Mouse (Mus musculus) midbrain, embryonic 10.5 days (tissue): ENCODE data around the gene Gm10031. TPM values are rescaled to one million over a fixed set of nuclear protein-coding genes. Genes with fewer than 3 reads are reported as not detected.
"Not testable (repeated sequence)": the region's sequence is repeated elsewhere in the genome, so short reads cannot be mapped to it uniquely, and the experiment has no call there.

Experiments used
- DNase-seq: peaks from one replicate; pipeline ENCODE4 v3.0.0-alpha.2; 2017; ENCODE audit warnings: low spot score
- H3K27ac ChIP-seq: fragments of 300-500 bp; sonication (generic); replicated peaks from 2 replicates; pipeline ENCODE4 v1.5.1; 2016; ENCODE audit warnings: mild to moderate bottlenecking
- H3K27me3 ChIP-seq: fragments of 300-500 bp; sonication (generic); 2 replicates; pipeline ENCODE4 v1.6.1; 2016; ENCODE audit warnings: low read depth, mild to moderate bottlenecking; ENCODE audit not compliant: poor library complexity, severe bottlenecking
- H3K36me3 ChIP-seq: fragments of 300-500 bp; sonication (generic); 2 replicates; pipeline ENCODE4 v1.6.1; 2016; ENCODE audit warnings: mild to moderate bottlenecking, moderate library complexity
- H3K4me1 ChIP-seq: fragments of 300-500 bp; sonication (generic); 2 replicates; pipeline ENCODE4 v1.6.1; 2016
- H3K4me3 ChIP-seq: fragments of 300-500 bp; sonication (generic); 2 replicates; pipeline ENCODE4 v1.5.1; 2016; ENCODE audit warnings: mild to moderate bottlenecking, moderate library complexity
- H3K9me3 ChIP-seq: fragments of 300-500 bp; sonication (generic); replicated peaks from 2 replicates; pipeline ENCODE4 v1.6.1; 2016; ENCODE audit warnings: mild to moderate bottlenecking
- WGBS: fragments of 180-500 bp; shearing (Covaris S2); methylation state at CpG from one replicate; pipeline ENCODE4 v1.1.7; 2016; 5-methylcytosine and 5-hydroxymethylcytosine counted together
- polyA plus RNA-seq: library from polyadenylated mRNA; unstranded; fragments of >200 nt; fragmentation: Nextera tagmentation; extraction: Ambion mirVana; gene quantifications from 2 replicates; pipeline ENCODE4 v1.2.1, GENCODE M21; 2016

The Gm10031 gene
- 0.35 TPM in 2 replicates for polyA plus RNA-seq

DNA sequence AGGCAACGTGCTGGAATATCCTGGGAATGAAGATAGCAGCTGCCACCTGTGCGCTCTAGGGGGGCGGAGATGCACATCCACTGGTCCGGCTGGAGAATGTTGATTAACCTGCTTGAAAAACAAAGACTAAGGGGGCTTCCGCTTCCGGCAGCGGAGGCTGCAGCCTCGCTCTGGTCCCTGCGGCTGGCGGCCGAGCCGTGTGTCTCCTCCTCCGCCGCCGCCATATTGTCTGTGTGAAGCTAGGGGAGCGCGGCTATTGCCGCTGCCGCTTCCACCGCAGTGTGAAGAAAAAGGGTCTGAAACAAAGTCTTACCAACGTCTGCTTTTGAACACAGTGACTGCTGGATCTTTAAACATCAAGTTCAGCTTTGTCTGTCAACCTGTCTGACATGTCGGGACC lies at the start of gene Gm10031:
Gene Gm10031 (plus strand): TSS at position 171 of the 400 bp plus-strand sequence.
- not testable (repeated sequence) for H3K27ac ChIP-seq, H3K4me3 ChIP-seq, H3K9me3 ChIP-seq, DNase-seq, H3K36me3 ChIP-seq, H3K4me1 ChIP-seq, H3K27me3 ChIP-seq
- 97% methylated on average over 22 of the region's 22 CpGs for WGBS

DNA sequence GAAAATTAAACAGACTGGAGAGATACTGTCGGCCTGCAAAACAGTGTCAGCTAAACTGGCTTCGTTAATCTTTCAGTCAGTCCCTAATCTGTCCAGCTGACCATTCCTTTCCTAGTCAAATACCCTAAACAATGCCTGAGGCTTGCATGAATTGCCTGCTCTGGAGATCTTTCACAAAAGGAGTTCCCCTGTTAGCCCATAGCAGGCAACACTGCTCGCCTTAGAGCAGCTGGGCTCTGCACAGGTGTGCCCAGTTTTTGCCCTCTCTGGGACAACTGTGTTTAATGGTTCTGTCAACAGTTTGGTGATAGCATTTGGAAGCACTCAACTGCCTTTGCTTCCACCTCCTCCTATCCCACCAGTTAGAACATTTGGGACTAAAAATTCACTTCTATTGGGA lies 49.0 kb upstream of the Gm10031 start:
- Histone ChIP-seq H3K4me1 (peaks cover 46% of the 10 kb centered on the region), H3K4me3 (no peak overlapping the region), H3K27me3 (peaks cover 5% of the 10 kb centered on the region; the same call in 1 of the 2 replicates), H3K36me3 (no peaks in the 10 kb centered on the region), H3K9me3 (no peaks in the 10 kb centered on the region), H3K27ac (no peak overlapping the region)
- 24% methylated on average over 3 of the region's 3 CpGs for WGBS
- peak; percentile 14 for DNase-seq

DNA sequence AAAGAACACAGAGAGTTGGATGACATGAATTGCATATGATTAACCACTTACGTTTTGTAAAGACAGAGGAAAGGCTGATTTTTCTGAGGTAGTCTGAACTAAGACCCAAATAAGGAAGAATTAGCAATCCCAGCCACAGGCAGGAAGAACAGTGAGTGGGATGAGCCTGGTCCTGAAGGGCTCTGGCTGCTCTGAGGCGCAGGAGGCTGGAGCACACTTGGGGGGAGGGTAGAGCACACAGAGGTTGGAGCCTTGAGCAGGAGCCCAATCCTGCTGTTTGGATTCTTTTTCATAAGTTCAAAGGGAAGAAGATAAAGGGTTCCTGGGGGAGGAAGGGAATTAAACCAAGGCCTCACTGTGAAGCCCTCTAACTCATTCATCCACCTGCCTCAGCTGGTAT lies 47.8 kb upstream of the Gm10031 start:
- no peak for DNase-seq
- peaks cover 5% of the 10 kb centered on the region; the same call in 1 of the 2 replicates for H3K27me3 ChIP-seq
- peaks cover 40% of the 10 kb centered on the region for H3K4me1 ChIP-seq
- no peak overlapping the region for H3K27ac ChIP-seq
- 24% methylated on average over 2 of the region's 2 CpGs for WGBS
- no peak overlapping the region for H3K4me3 ChIP-seq
- no peaks in the 10 kb centered on the region for H3K9me3 ChIP-seq
- H3K36me3 ChIP-seq = no peaks in the 10 kb centered on the region

DNA sequence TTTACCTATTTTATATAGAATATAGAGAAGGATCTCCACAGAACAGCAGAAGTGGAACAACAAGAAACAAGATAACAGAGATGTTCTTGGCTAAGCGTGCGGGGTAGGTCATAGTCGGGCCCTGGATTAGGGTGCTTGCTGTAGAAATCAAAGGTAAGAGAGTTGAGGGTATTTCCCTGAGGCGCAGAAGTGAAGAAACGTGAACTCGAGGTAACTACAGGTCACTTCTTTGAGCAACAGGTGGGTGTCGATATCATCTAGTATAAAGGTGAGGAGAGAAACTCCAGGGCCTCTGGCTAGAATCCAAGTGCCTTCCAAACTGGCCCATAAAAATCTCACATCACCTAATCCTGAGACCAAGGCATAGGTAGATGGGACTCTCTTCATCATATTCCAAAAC lies 47.3 kb upstream of the Gm10031 start:
- Histone ChIP-seq H3K36me3 (no peaks in the 10 kb centered on the region), H3K27ac (no peak overlapping the region), H3K4me3 (no peak overlapping the region), H3K9me3 (no peaks in the 10 kb centered on the region), H3K27me3 (peaks cover 5% of the 10 kb centered on the region; the same call in 1 of the 2 replicates), H3K4me1 (peaks cover 37% of the 10 kb centered on the region)
- no peak for DNase-seq
- WGBS = 31% methylated on average over 7 of the region's 7 CpGs

DNA sequence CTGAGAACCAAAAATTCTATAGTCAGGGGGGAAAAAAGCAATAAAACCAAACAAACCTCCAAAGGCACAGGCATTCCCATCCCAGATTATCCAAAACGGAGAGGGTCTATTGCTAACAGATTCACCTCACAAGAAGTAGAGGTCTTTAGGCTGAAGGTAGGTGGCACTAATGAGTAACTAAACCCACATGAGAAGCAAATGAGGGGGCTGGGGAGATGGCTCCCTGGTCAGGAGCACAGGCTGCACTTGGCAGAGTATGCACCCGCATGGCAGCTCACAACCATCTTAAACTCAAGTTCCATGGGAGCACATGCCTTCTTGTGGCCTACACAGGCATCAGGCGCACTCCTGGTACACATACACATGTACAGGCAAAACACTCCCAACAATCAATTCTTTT lies 42.0 kb upstream of the Gm10031 start:
- Histone ChIP-seq H3K27me3 (peaks cover 5% of the 10 kb centered on the region; the same call in 1 of the 2 replicates), H3K27ac (no peak overlapping the region), H3K9me3 (no peaks in the 10 kb centered on the region), H3K4me1 (no peaks in the 10 kb centered on the region), H3K36me3 (no peaks in the 10 kb centered on the region), H3K4me3 (no peak overlapping the region)
- 92% methylated on average over 3 of the region's 3 CpGs for WGBS
- DNase-seq = no peak

DNA sequence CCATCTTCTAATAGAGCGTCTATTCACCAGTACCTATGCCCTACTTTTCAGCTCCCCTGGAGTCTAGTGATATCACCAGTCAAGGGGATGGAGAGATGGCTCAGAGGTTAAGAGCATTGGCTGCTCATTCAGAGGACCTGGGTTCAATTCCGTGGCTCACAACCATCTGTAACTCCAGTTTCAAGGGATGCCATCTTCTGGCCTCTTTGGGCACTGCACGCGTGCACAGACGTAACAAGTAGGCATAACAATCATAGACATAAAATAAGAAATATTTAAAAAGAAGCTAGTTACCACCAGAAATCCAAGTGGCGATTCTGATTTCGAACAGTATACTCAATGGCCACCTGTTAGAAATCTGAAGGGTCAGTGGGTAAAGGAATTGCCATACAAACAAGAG lies 36.3 kb upstream of the Gm10031 start:
- Histone ChIP-seq H3K9me3 (no peaks in the 10 kb centered on the region), H3K4me3 (no peak overlapping the region), H3K27me3 (no peaks in the 10 kb centered on the region), H3K4me1 (no peaks in the 10 kb centered on the region), H3K27ac (no peak overlapping the region), H3K36me3 (no peaks in the 10 kb centered on the region)
- no peak for DNase-seq
- 90% methylated on average over 7 of the region's 7 CpGs for WGBS

DNA sequence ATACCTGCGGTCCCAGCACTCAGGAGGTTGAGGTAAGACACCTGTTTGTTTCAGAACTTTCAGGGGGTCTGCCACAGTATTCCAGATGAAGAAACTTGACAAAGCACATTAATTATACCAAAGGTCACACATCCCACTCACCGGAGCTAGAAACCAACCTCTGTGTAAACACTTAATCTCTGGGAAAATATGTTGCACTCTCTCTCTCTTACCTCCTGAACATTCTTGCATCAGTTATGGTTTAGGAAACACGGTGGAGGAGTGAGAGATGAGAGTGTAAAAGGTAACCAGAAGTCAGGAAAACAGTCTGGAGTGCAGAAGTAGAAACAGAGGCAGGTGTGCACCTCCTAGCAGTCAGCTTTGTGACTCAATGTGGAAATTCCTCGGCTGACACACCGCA lies 35.8 kb upstream of the Gm10031 start:
- H3K36me3 ChIP-seq = no peaks in the 10 kb centered on the region
- H3K4me3 ChIP-seq = no peak overlapping the region
- no peaks in the 10 kb centered on the region for H3K9me3 ChIP-seq
- no peaks in the 10 kb centered on the region for H3K27me3 ChIP-seq
- no peak overlapping the region for H3K27ac ChIP-seq
- no peak for DNase-seq
- H3K4me1 ChIP-seq = no peaks in the 10 kb centered on the region
- 94% methylated on average over 5 of the region's 5 CpGs for whole genome bisulfite sequencing

DNA sequence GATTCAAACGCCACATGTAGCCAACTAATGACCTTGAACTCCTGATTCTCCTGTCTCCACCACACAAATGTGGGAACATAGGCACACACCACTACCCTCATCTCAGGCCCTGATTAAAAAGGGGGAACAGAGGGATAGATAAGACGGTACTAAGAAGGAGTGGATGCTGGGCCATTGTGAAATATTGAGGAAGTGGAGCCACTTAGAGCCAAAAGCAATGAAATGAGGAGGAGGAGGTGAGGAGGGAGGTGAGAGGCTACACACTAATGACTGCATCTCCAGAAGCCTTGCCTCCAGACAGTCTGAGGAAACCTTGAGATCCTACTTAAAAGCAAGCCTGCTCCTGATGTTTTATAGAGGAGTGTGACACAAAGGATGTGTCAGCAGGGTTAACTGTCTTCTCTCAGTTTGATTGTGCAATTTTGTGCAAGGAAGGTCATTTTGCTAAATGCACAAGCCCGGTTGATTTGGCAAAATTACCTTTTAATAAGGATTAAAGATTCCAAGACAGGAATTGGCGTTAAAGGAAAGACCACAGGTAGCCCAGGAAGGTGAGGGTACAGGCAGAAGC lies 32.5 kb upstream of the Gm10031 start:
- Histone ChIP-seq H3K27ac (no peak overlapping the region), H3K27me3 (no peaks in the 10 kb centered on the region), H3K4me1 (no peaks in the 10 kb centered on the region), H3K4me3 (no peak overlapping the region), H3K9me3 (no peaks in the 10 kb centered on the region), H3K36me3 (no peaks in the 10 kb centered on the region)
- no peak for DNase-seq
- WGBS = 83% methylated on average over 4 of the region's 4 CpGs

DNA sequence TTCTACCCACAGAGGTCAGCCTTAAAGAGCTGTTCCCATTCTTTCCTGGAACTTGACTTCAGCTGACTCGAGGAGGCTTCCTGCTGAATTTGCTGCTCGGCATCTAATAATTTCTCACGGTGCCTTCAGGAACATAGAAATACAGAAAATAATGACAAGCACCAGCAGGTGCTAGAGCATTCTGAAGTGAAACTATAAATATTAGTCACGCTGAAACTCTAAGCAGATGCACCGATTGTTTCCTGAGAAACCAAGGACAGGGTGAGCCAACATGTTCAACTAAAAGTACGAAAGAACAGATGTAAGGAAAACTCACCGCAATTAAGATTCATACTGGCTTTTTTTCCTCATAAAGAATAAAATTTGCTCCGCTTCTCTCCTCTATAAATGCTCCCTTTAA lies 28.8 kb upstream of the Gm10031 start:
- no peak overlapping the region for H3K27ac ChIP-seq
- no peaks in the 10 kb centered on the region for H3K4me1 ChIP-seq
- no peaks in the 10 kb centered on the region for H3K36me3 ChIP-seq
- no peaks in the 10 kb centered on the region for H3K9me3 ChIP-seq
- no peak for DNase-seq
- no peak overlapping the region for H3K4me3 ChIP-seq
- WGBS = 89% methylated on average over 8 of the region's 8 CpGs
- H3K27me3 ChIP-seq = no peaks in the 10 kb centered on the region

DNA sequence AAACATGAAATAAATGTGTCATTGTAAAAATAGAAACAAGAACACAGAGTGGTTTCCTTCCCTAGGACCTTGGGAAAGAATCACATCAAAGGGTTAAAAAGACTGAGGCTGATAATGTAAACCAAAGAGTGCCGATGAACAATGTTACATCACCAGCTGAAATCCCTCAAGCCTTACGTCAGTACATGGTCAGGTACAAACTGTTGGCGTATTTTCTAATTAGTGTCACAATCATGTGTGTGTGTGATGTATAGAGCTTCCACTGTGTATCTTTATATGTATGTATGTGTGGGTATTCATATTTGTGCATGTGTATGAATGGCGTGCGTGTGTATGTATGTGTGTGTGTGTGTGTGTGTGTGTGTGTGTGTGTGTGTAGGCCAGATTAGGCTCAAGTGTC lies 26.9 kb upstream of the Gm10031 start:
- Histone ChIP-seq H3K36me3 (no peaks in the 10 kb centered on the region), H3K27ac (no peak overlapping the region), H3K9me3 (no peaks in the 10 kb centered on the region), H3K27me3 (no peaks in the 10 kb centered on the region), H3K4me1 (no peaks in the 10 kb centered on the region), H3K4me3 (no peak overlapping the region)
- DNase-seq = no peak
- WGBS = 94% methylated on average over 5 of the region's 5 CpGs

DNA sequence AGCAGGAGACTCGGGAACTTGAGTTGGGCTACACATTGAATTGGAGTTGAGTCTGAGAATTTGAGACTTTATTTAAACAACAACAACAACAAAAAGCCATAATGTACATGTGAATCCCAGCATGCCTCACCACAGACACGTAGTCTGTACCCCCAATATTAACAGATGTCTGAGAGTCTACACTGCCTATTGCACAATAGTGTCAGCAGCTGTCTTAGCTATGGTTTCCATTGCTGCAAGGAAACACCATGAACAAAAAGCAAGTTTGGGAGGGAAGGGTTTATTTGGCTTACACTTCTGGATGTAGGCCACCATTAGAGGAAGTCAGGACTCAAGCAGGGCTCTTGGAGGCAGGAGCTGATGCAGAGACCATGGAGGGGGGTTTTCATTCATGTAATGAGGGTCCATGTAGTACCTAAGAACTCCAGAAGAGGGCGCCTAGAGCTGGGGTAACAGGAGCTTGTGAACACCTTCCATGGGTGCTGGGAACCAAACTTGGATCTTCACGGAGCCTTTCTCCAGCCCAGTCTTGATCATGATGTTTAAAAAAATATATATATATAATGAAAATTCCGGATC lies 18.8 kb upstream of the Gm10031 start:
- DNase-seq = no peak
- Histone ChIP-seq H3K36me3 (no peaks in the 10 kb centered on the region), H3K9me3 (no peaks in the 10 kb centered on the region), H3K4me3 (no peak overlapping the region), H3K27ac (no peak overlapping the region), H3K27me3 (no peaks in the 10 kb centered on the region), H3K4me1 (no peaks in the 10 kb centered on the region)
- WGBS = 74% methylated on average over 5 of the region's 5 CpGs

DNA sequence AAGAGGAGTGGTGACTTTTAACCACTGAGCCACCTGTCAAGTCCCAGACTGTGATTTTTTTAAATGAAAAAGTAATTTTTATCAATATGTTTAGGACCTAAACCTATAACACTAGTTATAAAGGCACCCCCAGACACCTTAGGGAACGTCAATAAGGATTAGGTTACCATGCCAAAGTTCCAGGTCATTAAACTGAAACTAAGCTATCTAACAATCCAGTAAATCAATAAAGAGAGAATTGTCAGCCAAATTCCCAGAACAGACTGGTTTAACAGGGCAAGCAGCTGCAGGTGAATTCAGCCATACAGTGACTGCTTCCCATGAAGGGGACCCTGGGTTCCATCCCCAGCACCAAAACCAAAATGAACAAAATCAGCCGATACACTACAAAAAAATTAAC lies 17.9 kb upstream of the Gm10031 start:
- no peak overlapping the region for H3K27ac ChIP-seq
- H3K4me1 ChIP-seq = no peaks in the 10 kb centered on the region
- no peaks in the 10 kb centered on the region for H3K36me3 ChIP-seq
- WGBS = 85% methylated on average over 2 of the region's 2 CpGs
- H3K27me3 ChIP-seq = no peaks in the 10 kb centered on the region
- no peaks in the 10 kb centered on the region for H3K9me3 ChIP-seq
- H3K4me3 ChIP-seq = no peak overlapping the region
- DNase-seq = no peak

DNA sequence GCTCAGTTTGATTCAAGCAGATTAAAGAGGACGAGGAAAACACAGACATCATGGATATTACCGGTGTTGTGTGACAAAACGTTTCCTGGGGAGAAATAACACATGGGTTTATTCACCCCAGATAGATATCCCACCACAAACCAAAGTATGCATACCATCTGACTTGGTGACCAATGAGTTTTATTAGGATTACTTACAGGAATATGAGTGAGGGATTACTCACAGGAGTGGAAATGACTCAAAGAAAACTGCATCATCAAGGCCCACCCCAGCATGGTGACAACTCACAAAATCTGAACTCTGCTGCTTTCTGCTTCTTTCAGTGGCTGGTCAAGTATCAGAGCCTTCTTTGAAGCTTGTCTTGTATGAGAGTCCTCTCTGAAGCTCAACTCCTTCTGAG lies 16.1 kb upstream of the Gm10031 start:
- Histone ChIP-seq H3K4me3 (no peak overlapping the region), H3K4me1 (no peaks in the 10 kb centered on the region), H3K27ac (no peak overlapping the region), H3K27me3 (no peaks in the 10 kb centered on the region), H3K9me3 (no peaks in the 10 kb centered on the region), H3K36me3 (no peaks in the 10 kb centered on the region)
- WGBS = 87% methylated on average over 3 of the region's 3 CpGs
- DNase-seq = no peak
